Mouse (Mus musculus) left cerebral cortex, adult 8-10 months (tissue): ENCODE results near the gene Psme2. TPM values are rescaled to one million over a fixed set of nuclear protein-coding genes. Genes with fewer than 3 reads are reported as not detected.

ENCODE experiments used
- DNase-seq, 2 experiments: peaks; one replicate each; pipeline ENCODE4 v3.0.0; 2022; ENCODE audit warnings: low spot score in 2 of 2
- total RNA-seq, 4 experiments: library from RNA; stranded (reverse); gene quantifications; 2 replicates each; pipeline ENCODE4 v1.2.4; 2022

Gene Psme2
- total RNA-seq = 10 to 100 TPM; 50.2 to 74.0 (median 51.3) TPM

- DNase-seq = peak in 1 of 2 experiments; percentile 95
Observed at GRCm38 (mm10) chr14:55590748-55591330, at the start of gene Psme2. Psme2 (minus strand) TSS chr14:55591113.

GRCm38 (mm10) chr14:55637795-55638194 lies 46.9 kb upstream of the Psme2 start, which contains the start of gene Gm49378:
Gm49378 (minus strand) TSS chr14:55637895.
- no peak for DNase-seq

GRCm38 (mm10) chr14:55635523-55636007 lies 44.7 kb upstream of the Psme2 start, which contains the start of gene Ipo4:
Ipo4 (minus strand) TSS chr14:55635957.
- DNase-seq = peak; percentile 72 to 86

- no peak for DNase-seq
Observed at GRCm38 (mm10) chr14:55634874-55635522, 44.1 kb upstream of the Psme2 start.

GRCm38 (mm10) chr14:55629312-55629711 lies 38.4 kb upstream of the Psme2 start:
- DNase-seq = peak in 1 of 2 experiments; percentile 25

GRCm38 (mm10) chr14:55628077-55628827 lies 37.3 kb upstream of the Psme2 start:
- DNase-seq = no peak

GRCm38 (mm10) chr14:55618486-55619195 lies 27.7 kb upstream of the Psme2 start:
- no peak for DNase-seq

GRCm38 (mm10) chr14:55617822-55618221 lies 26.9 kb upstream of the Psme2 start, which contains the start of gene Rec8:
Rec8 (plus strand) TSS chr14:55618037.
- DNase-seq = no peak

- DNase-seq = no peak
Observed at GRCm38 (mm10) chr14:55616844-55617243, 25.9 kb upstream of the Psme2 start.

- DNase-seq = no peak
Observed at GRCm38 (mm10) chr14:55615876-55616275, 25.0 kb upstream of the Psme2 start.

GRCm38 (mm10) chr14:55614565-55615178 lies 23.8 kb upstream of the Psme2 start:
- DNase-seq = no peak

- DNase-seq = no peak
Observed at GRCm38 (mm10) chr14:55613346-55613745, 22.4 kb upstream of the Psme2 start.

GRCm38 (mm10) chr14:55608339-55608738 lies 17.4 kb upstream of the Psme2 start:
- DNase-seq = no peak

- no peak for DNase-seq
Observed at GRCm38 (mm10) chr14:55605743-55606459, 15.0 kb upstream of the Psme2 start.

GRCm38 (mm10) chr14:55604823-55605222 lies 13.9 kb upstream of the Psme2 start:
- no peak for DNase-seq

GRCm38 (mm10) chr14:55603633-55604576 lies 13.0 kb upstream of the Psme2 start:
- peak; percentile 73 to 79 for DNase-seq

- no peak for DNase-seq
Observed at GRCm38 (mm10) chr14:55603271-55603632, 12.3 kb upstream of the Psme2 start, which contains the start of gene Irf9. Irf9 (plus strand) TSS chr14:55603571.

GRCm38 (mm10) chr14:55598521-55599390 lies 7.8 kb upstream of the Psme2 start:
- no peak for DNase-seq
